Mouse (Mus musculus) CD8-positive naive resting alpha-beta T cell, adult 2 months (primary cell): ENCODE data around the gene Rplp1.

ENCODE experiments used
- DNase-seq, 2 experiments: peaks; one replicate each; pipeline ENCODE4 v3.0.0; 2022; ENCODE audit warnings: low read depth in 2 of 2, low spot score in 2 of 2

Rplp1 gene

GRCm38 (mm10) chr9:61914203-61914916 is at the start of gene Rplp1:
TSS of gene Rplp1 (minus strand) at chr9:61914542.
- DNase-seq = peak; percentile 95 to 97

- DNase-seq = no peak
Measured at GRCm38 (mm10) chr9:61963356-61963755, 49.0 kb upstream of the Rplp1 start.

- DNase-seq = no peak
Measured at GRCm38 (mm10) chr9:61961181-61961580, 46.8 kb upstream of the Rplp1 start.

GRCm38 (mm10) chr9:61960753-61961152 is 46.4 kb upstream of the Rplp1 start:
- DNase-seq = no peak

GRCm38 (mm10) chr9:61959921-61960569 is 45.7 kb upstream of the Rplp1 start:
- DNase-seq = no peak

GRCm38 (mm10) chr9:61954707-61955106 is 40.4 kb upstream of the Rplp1 start:
- no peak for DNase-seq

GRCm38 (mm10) chr9:61952241-61952640 is 37.9 kb upstream of the Rplp1 start:
- no peak for DNase-seq

GRCm38 (mm10) chr9:61947402-61948346 is 33.3 kb upstream of the Rplp1 start:
- peak; percentile 67 to 68 for DNase-seq

GRCm38 (mm10) chr9:61946623-61947401 is 32.5 kb upstream of the Rplp1 start, which contains the start of gene Kif23:
TSS of gene Kif23 (minus strand) at chr9:61946774.
- DNase-seq = peak; percentile 97 to 98

GRCm38 (mm10) chr9:61945973-61946611 is 31.8 kb upstream of the Rplp1 start:
- DNase-seq = peak in 1 of 2 experiments; percentile 35

- no peak for DNase-seq
Measured at GRCm38 (mm10) chr9:61941054-61941453, 26.7 kb upstream of the Rplp1 start.

GRCm38 (mm10) chr9:61933333-61933732 is 19.0 kb upstream of the Rplp1 start:
- DNase-seq = no peak

- DNase-seq = no peak
Measured at GRCm38 (mm10) chr9:61932009-61932408, 17.7 kb upstream of the Rplp1 start.

GRCm38 (mm10) chr9:61925086-61925660 is 10.8 kb upstream of the Rplp1 start:
- DNase-seq = peak; percentile 37 to 46

- DNase-seq = no peak
Measured at GRCm38 (mm10) chr9:61920331-61920730, 6.0 kb upstream of the Rplp1 start.

- no peak for DNase-seq
Measured at GRCm38 (mm10) chr9:61919464-61919863, 5.1 kb upstream of the Rplp1 start.

GRCm38 (mm10) chr9:61917436-61917835 is 3.1 kb upstream of the Rplp1 start:
- no peak for DNase-seq

GRCm38 (mm10) chr9:61916986-61917385 is 2.6 kb upstream of the Rplp1 start:
- no peak for DNase-seq

- DNase-seq = no peak
Measured at GRCm38 (mm10) chr9:61915393-61916005, 1.2 kb upstream of the Rplp1 start.
